Mouse (Mus musculus) MEL (cell line): Measurements from ENCODE around the gene Ano10. TPM values are rescaled to one million over a fixed set of nuclear protein-coding genes. Genes with fewer than 3 reads are reported as not detected.

ENCODE experiments used
- DNase-seq: peaks from one replicate; pipeline ENCODE4 v3.0.0; 2011; ENCODE audit warnings: low read depth, low spot score
- H3K27ac ChIP-seq: 2 replicates; pipeline ENCODE4 v1.5.1; 2012; ENCODE audit warnings: low read depth, mild to moderate bottlenecking, control low read depth, low read length, moderate library complexity; ENCODE audit not compliant: control insufficient read depth
- H3K27me3 ChIP-seq, 2 experiments: fragments of 150-350 bp in 1 of 2; sonication (generic) in 1 of 2; 2 replicates each; pipeline ENCODE4 v1.6.1; 2012; ENCODE audit warnings: low read length in 2 of 2, mild to moderate bottlenecking in 2 of 2, improper control_type of control experiment in 1 of 2, moderate library complexity in 1 of 2; ENCODE audit not compliant: insufficient read depth in 2 of 2, control insufficient read depth in 1 of 2
- H3K36me3 ChIP-seq, 2 experiments: 2 replicates each; pipeline ENCODE4 v1.6.1; 2012 to 2014; ENCODE audit warnings: low read length in 2 of 2, improper control_type of control experiment in 1 of 2, inconsistent platforms in 1 of 2, mild to moderate bottlenecking in 1 of 2; ENCODE audit not compliant: insufficient read depth in 2 of 2, control insufficient read depth in 1 of 2
- H3K4me1 ChIP-seq, 2 experiments: fragments of 150-350 bp in 1 of 2; sonication (generic) in 1 of 2; 2 replicates each; pipeline ENCODE4 v1.6.1; 2012; ENCODE audit warnings: low read length in 2 of 2, improper control_type of control experiment in 1 of 2, mild to moderate bottlenecking in 1 of 2; ENCODE audit not compliant: insufficient read depth in 2 of 2, control insufficient read depth in 1 of 2
- H3K4me3 ChIP-seq, 2 experiments: fragments of 150-350 bp in 1 of 2; sonication (generic) in 1 of 2; 2 replicates each; pipeline ENCODE4 v1.5.1; 2012; ENCODE audit warnings: low read depth in 2 of 2, low read length in 2 of 2, mild to moderate bottlenecking in 2 of 2, moderate library complexity in 2 of 2, control low read depth in 1 of 2, improper control_type of control experiment in 1 of 2; ENCODE audit not compliant: control insufficient read depth in 1 of 2, insufficient read depth in 1 of 2
- H3K79me2 ChIP-seq: 2 replicates; pipeline ENCODE4 v1.6.1; 2012; ENCODE audit warnings: mild to moderate bottlenecking, low read length, moderate library complexity; ENCODE audit not compliant: control insufficient read depth, poor library complexity, insufficient read depth
- H3K9ac ChIP-seq: 2 replicates; pipeline ENCODE4 v1.6.1; 2012; ENCODE audit warnings: low read depth, mild to moderate bottlenecking, control low read depth, low read length, moderate library complexity; ENCODE audit not compliant: control insufficient read depth, poor library complexity, severe bottlenecking
- H3K9me3 ChIP-seq: fragments of 150-350 bp; sonication (generic); replicated peaks from 2 replicates; pipeline ENCODE4 v1.6.1; 2012; ENCODE audit warnings: mild to moderate bottlenecking, low read length, improper control_type of control experiment, moderate library complexity; ENCODE audit not compliant: insufficient read depth
- BHLHE40 ChIP-seq: IDR thresholded peaks from 2 replicates; pipeline ENCODE4 v1.6.1; 2012; ENCODE audit warnings: low read depth, mild to moderate bottlenecking, inconsistent platforms, low read length, improper control_type of control experiment, borderline replicate concordance
- CHD2 ChIP-seq: IDR thresholded peaks from 2 replicates; pipeline ENCODE4 v1.6.1; 2011; ENCODE audit warnings: low read length, improper control_type of control experiment
- E2F4 ChIP-seq: IDR thresholded peaks from 2 replicates; pipeline ENCODE4 v1.6.1; 2011; ENCODE audit warnings: low read depth, low read length, improper control_type of control experiment, borderline replicate concordance
- GABPA ChIP-seq: IDR thresholded peaks from 2 replicates; pipeline ENCODE4 v1.6.1; 2012; ENCODE audit warnings: low read depth, mild to moderate bottlenecking, inconsistent platforms, low read length, improper control_type of control experiment, moderate library complexity
- GATA1 ChIP-seq: IDR thresholded peaks from 2 replicates; pipeline ENCODE4 v1.6.1; 2011; ENCODE audit warnings: low read depth, low read length, improper control_type of control experiment
- JUND ChIP-seq: IDR thresholded peaks from 2 replicates; pipeline ENCODE4 v1.6.1; 2011; ENCODE audit warnings: low read depth, mild to moderate bottlenecking, improper control_type of control experiment, low read length
- MAFK ChIP-seq: IDR thresholded peaks from 2 replicates; pipeline ENCODE4 v1.6.1; 2011; ENCODE audit warnings: low read depth, mild to moderate bottlenecking, low read length, improper control_type of control experiment, borderline replicate concordance
- MAX ChIP-seq: IDR thresholded peaks from 2 replicates; pipeline ENCODE4 v1.6.1; 2011; ENCODE audit warnings: low read length, improper control_type of control experiment
- MAZ ChIP-seq: IDR thresholded peaks from 2 replicates; pipeline ENCODE4 v1.6.1; 2012; ENCODE audit warnings: low read depth, mild to moderate bottlenecking, inconsistent platforms, low read length, improper control_type of control experiment
- MEF2A ChIP-seq: IDR thresholded peaks from 2 replicates; pipeline ENCODE4 v1.6.1; 2014; ENCODE audit warnings: low read depth, mild to moderate bottlenecking, inconsistent platforms, low read length, improper control_type of control experiment; ENCODE audit not compliant: poor library complexity, insufficient replicate concordance, severe bottlenecking; ENCODE audit errors: extremely low read depth
- RAD21 ChIP-seq: IDR thresholded peaks from 2 replicates; pipeline ENCODE4 v1.6.1; 2011; ENCODE audit warnings: mild to moderate bottlenecking, low read depth, low read length, improper control_type of control experiment
- RCOR1 ChIP-seq: IDR thresholded peaks from 2 replicates; pipeline ENCODE4 v1.6.1; 2012; ENCODE audit warnings: low read depth, mild to moderate bottlenecking, inconsistent platforms, low read length, improper control_type of control experiment
- SIN3A ChIP-seq: IDR thresholded peaks from 2 replicates; pipeline ENCODE4 v1.6.1; 2012; ENCODE audit warnings: low read length, improper control_type of control experiment, inconsistent platforms
- SMC3 ChIP-seq: IDR thresholded peaks from 2 replicates; pipeline ENCODE4 v1.6.1; 2011; ENCODE audit warnings: low read depth, low read length, improper control_type of control experiment
- TBP ChIP-seq: IDR thresholded peaks from 2 replicates; pipeline ENCODE4 v1.8.0; 2011; ENCODE audit warnings: low read depth, low read length, improper control_type of control experiment
- TCF12 ChIP-seq: IDR thresholded peaks from 2 replicates; pipeline ENCODE4 v1.6.1; 2014; ENCODE audit warnings: low read depth, mild to moderate bottlenecking, inconsistent platforms, low read length, improper control_type of control experiment, moderate library complexity
- USF1 ChIP-seq: IDR thresholded peaks from 2 replicates; pipeline ENCODE4 v1.6.1; 2014; ENCODE audit warnings: low read depth, mild to moderate bottlenecking, inconsistent platforms, low read length, improper control_type of control experiment, moderate library complexity
- ZNF384 ChIP-seq: IDR thresholded peaks from 2 replicates; pipeline ENCODE4 v1.6.1; 2012; ENCODE audit warnings: low read depth, mild to moderate bottlenecking, inconsistent platforms, low read length, improper control_type of control experiment
- polyA plus RNA-seq, 2 experiments: library from polyadenylated mRNA; stranded (reverse) in 1 of 2; unstranded in 1 of 2; fragments of >175 nt in 1 of 2; fragments of >200 nt in 1 of 2; gene quantifications; 2 replicates each; pipeline versions ENCODE4 v1.2.1 to v1.2.4; 2012; ENCODE audit warnings: low replicate concordance in 2 of 2, low read depth in 1 of 2; ENCODE audit not compliant: insufficient read length in 2 of 2, insufficient read depth in 1 of 2, missing spikeins in 1 of 2
- total RNA-seq: library from RNA; depleted of rRNA; stranded (reverse); fragments of 300-350 nt; gene quantifications from 2 replicates; pipeline ENCODE4 v1.2.3, GENCODE M21; 2012

The Ano10 gene
- total and polyA plus RNA-seq, 3 experiments = 0.54 to 3.1 TPM; not detected in 1

DNA sequence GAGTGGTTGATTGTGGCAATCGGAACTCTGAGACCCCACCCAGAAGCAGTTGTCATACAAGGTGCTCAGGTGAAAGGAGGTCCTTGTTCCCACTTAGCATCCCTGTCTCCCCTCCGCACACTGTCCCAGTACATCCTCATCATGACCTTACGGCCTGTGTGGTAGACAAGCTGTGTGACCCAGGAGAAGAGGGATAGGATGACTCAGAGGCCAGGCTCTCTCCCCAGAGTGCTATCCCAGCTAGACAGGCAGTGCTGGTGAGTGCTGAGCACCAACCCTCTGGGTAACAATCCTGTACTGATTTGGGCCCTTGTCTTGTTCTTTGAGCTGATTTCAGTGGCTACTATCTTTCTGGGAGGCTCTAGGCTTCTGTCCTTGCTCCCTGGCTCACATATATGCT, 95.6 kb downstream of the Ano10 start:
- H3K27me3 ChIP-seq = no peaks in the 10 kb centered on the region
- H3K4me1 ChIP-seq = no peaks in the 10 kb centered on the region
- no peaks in the 10 kb centered on the region for H3K9me3 ChIP-seq
- no peak overlapping the region for H3K9ac ChIP-seq
- no peak overlapping the region for H3K27ac ChIP-seq
- DNase-seq = no peak
- no peaks in the 10 kb centered on the region for H3K36me3 ChIP-seq
- no peak overlapping the region for H3K4me3 ChIP-seq
- H3K79me2 ChIP-seq = no peaks in the 10 kb centered on the region
- TF ChIP-seq TCF12 = no peak
- no peak for TF ChIP-seq JUND
- TF ChIP-seq MEF2A = no peak
- TF ChIP-seq, all 39 proteins: peak for 0

DNA sequence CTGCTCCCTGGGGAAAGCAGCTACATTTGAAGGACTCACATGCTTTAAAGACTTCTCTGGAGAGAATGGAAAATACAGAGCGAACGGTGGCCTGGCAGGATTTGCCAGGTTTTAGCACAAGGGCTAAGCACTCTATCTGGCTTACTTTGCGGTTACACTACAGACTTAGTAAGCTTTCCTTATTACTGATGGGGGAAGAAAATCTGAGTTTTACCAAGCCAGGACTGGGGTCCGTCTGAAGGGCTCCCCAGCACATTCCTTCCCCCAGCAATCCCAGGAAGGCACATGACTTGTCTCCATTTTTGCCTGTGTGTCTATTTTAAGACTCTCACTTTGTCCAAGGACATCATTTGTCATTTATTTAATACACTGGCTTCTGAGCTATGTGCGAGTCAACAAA, 97.2 kb downstream of the Ano10 start:
- Histone ChIP-seq H3K9me3 (no peaks in the 10 kb centered on the region), H3K4me3 (no peak overlapping the region), H3K9ac (no peak overlapping the region), H3K27ac (no peak overlapping the region), H3K4me1 (no peaks in the 10 kb centered on the region), H3K27me3 (no peaks in the 10 kb centered on the region), H3K79me2 (no peaks in the 10 kb centered on the region), H3K36me3 (no peaks in the 10 kb centered on the region)
- no peak for TF ChIP-seq MEF2A
- TF ChIP-seq USF1 = no peak
- no peak for TF ChIP-seq E2F4
- no peak for TF ChIP-seq ZNF384
- no peak for TF ChIP-seq SMC3
- no peak for TF ChIP-seq TBP
- TF ChIP-seq RCOR1 = no peak
- TF ChIP-seq CHD2 = no peak
- TF ChIP-seq GATA1 = no peak
- no peak for TF ChIP-seq GABPA
- TF ChIP-seq MAX = no peak
- TF ChIP-seq SIN3A = no peak
- TF ChIP-seq BHLHE40 = no peak
- no peak for TF ChIP-seq RAD21
- no peak for TF ChIP-seq MAFK
- TF ChIP-seq MAZ = no peak
- TF ChIP-seq TCF12 = no peak
- DNase-seq = no peak
